Mouse (Mus musculus): ENCODE results near the gene Pip4k2a.

DNA sequence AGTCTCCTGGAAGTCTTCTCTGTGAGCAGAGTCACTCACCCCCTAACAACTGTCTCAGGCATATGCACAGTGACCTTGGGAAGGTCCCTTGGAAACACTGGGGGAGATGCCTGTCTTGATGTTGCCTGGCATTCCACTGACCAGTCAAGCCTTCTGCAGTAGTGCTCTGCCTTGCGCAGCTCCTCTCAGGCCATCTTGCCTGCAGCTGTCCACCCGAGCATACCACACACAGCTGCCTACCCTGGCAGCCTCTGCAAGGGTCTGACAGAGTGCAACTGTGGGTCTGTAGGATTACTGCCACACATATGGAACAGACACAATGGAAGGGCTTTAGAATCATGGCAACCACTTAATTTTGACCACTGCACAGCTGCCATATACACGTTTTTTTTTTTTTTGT is 32.8 kb downstream of the Pip4k2a start:
- TF ChIP-seq CTCF (IDR thresholded peaks at IDR 0.05; ENCODE audit: low read depth) = no peak
- TF ChIP-seq EP300 (IDR thresholded peaks at IDR 0.05; ENCODE audit: low read depth) = no peak

Measured in liver, embryonic 14.5 days (tissue).